Mouse (Mus musculus) ovary, adult 18-20 months (tissue): ENCODE results near the gene Rhox3e.
"Not testable (repeated sequence)": the region's sequence is repeated elsewhere in the genome, so short reads cannot be mapped to it uniquely, and the experiment has no call there.

ENCODE experiments used
- DNase-seq: peaks from one replicate; pipeline ENCODE4 v3.0.0; 2022; ENCODE audit warnings: low spot score, mixed read lengths

Gene Rhox3e

GRCm38 (mm10) chrX:37541719-37542118 lies at the start of gene Rhox3e:
Rhox3e (plus strand) TSS chrX:37542019.
- not testable (repeated sequence) for DNase-seq

DNA sequence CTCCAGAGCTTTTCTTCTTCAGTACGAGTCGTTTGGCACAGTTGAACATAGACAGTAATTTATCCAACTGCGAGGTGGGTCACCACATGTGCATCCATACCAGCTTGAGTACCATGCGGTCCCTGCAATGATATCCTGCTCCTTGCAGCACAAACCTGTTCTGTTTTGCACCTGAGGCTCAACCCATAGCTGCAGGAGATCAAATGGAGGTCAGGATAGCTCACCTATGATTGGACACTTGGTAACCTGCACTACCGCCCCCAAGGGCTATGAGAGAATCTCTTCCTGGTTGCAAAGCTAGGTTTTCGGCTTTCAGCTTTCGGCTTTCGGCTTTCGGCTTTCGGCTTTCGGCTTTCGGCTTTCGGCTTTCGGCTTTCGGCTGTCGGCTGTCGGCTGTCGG lies 27.8 kb upstream of the Rhox3e start, which contains the start of gene Rhox4d:
Gene Rhox4d, plus strand, starts transcription at position 301 of the 400 bp plus-strand sequence.
- DNase-seq, result not testable (repeated sequence)

DNA sequence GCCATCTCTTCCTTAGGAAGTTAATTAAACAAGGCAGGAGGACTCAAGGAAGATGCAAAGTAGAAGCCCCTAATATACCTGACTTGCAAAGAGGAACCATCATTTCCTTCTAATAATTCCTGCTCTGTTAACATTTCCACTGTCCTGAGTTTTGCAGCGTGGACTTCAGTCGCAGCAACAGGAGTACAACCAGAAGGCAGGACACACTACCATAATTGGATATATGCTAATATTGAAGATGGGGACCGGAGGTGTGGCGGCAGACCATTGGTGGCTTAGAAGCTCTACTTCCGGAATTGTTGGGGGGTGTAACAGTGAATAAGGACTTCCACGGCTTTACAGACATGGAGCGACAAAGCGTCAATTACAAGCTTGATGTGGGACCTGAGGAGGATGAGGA lies 11.7 kb upstream of the Rhox3e start, which contains the start of gene Rhox2e:
Gene Rhox2e, plus strand, starts transcription at position 301 of the 400 bp plus-strand sequence.
- DNase-seq, result not testable (repeated sequence)

GRCm38 (mm10) chrX:37557112-37557511 lies 15.3 kb downstream of the Rhox3e start, which contains the start of gene Rhox4e:
Rhox4e (plus strand) TSS chrX:37557412.
- not testable (repeated sequence) for DNase-seq

DNA sequence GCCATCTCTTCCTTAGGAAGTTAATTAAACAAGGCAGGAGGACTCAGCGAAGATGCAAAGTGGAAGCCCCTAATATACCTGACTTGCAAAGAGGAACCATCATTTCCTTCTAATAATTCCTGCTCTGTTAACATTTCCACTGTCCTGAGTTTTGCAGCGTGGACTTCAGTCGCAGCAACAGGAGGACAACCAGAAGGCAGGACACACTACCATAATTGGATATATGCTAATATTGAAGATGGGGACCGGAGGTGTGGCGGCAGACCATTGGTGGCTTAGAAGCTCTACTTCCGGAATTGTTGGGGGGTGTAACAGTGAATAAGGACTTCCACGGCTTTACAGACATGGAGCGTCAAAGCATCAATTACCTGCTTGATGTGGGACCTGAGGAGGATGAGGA lies 29.3 kb downstream of the Rhox3e start, which contains the start of gene Rhox2f:
Gene Rhox2f, plus strand, starts transcription at position 301 of the 400 bp plus-strand sequence.
- not testable (repeated sequence) for DNase-seq

GRCm38 (mm10) chrX:37572638-37573037 lies 30.8 kb downstream of the Rhox3e start:
- DNase-seq, result not testable (repeated sequence)

GRCm38 (mm10) chrX:37580692-37581091 lies 38.9 kb downstream of the Rhox3e start, which contains the start of gene Rhox3f:
Rhox3f (plus strand) TSS chrX:37580992.
- not testable (repeated sequence) for DNase-seq
